33 mouse cellular contexts compared by ENCODE assay signal in genomic region chr1:183099686-183100085, GRCm38 (mm10).
"Had no signal": no experiment of that assay in that cellular context is flagged by ENCODE, and none has a peak within 500 bp of the region (broad histone marks: within the 10 kb centered on the region; RNA-seq: fewer than 3 reads in every experiment).

No protein-coding gene starts in this region.

- H3K9ac ChIP-seq: heart, embryonic 12.5 days; heart, embryonic 13.5 days; heart, embryonic 15.5 days; hindbrain, embryonic 12.5 days; hindbrain, embryonic 13.5 days; hindbrain, embryonic 14.5 days; hindbrain, embryonic 15.5 days; intestine, embryonic 15.5 days; kidney, embryonic 15.5 days had no signal

- H3K27ac ChIP-seq: heart, adult 2 months; heart, embryonic 10.5 days; heart, embryonic 13.5 days; heart, embryonic 15.5 days; hindbrain, embryonic 10.5 days; hindbrain, embryonic 12.5 days; hindbrain, embryonic 13.5 days; hindbrain, embryonic 14.5 days; hindbrain, embryonic 15.5 days; hindbrain, postnatal 0 days; intestine, embryonic 15.5 days; kidney, embryonic 15.5 days; kidney, postnatal 0 days; layer of hippocampus, adult 2 months had no signal

- H3K4me3 ChIP-seq: heart, adult 2 months; heart, embryonic 10.5 days; heart, embryonic 12.5 days; heart, embryonic 13.5 days; heart, embryonic 15.5 days; hindbrain, embryonic 10.5 days; hindbrain, embryonic 12.5 days; hindbrain, embryonic 13.5 days; hindbrain, embryonic 15.5 days; intestine, embryonic 15.5 days; kidney, embryonic 15.5 days; layer of hippocampus, adult 2 months had no signal

- H3K36me3 ChIP-seq: heart, embryonic 12.5 days had no signal

- DNase-seq: heart, adult 2 months; heart, postnatal 10 days; heart, postnatal 36 days; heart, postnatal 4 days; kidney, adult 11 months; kidney, adult 18-20 months; kidney, adult 2 months; kidney, adult 8-10 months; kidney, adult 9 months; kidney, postnatal 10 days; kidney, postnatal 14 days; kidney, postnatal 25 days; kidney, postnatal 36 days; kidney, postnatal 4 days; layer of hippocampus, adult 9-11 months; layer of hippocampus, postnatal 36 days had no signal

- H3K9me3 ChIP-seq: heart, embryonic 10.5 days; heart, embryonic 12.5 days; heart, embryonic 13.5 days; heart, embryonic 15.5 days; hindbrain, embryonic 10.5 days; hindbrain, embryonic 12.5 days; hindbrain, embryonic 13.5 days; hindbrain, embryonic 15.5 days; intestine, embryonic 15.5 days; kidney, embryonic 15.5 days had no signal

- ATAC-seq: hindbrain, embryonic 16.5 days; hindbrain, postnatal 0 days; inflammation-experienced regulatory T-cells, adult 6 months had no signal

- H3K4me2 ChIP-seq: heart, embryonic 11.5 days; heart, embryonic 12.5 days; heart, embryonic 13.5 days; heart, embryonic 15.5 days; hindbrain, embryonic 12.5 days; hindbrain, embryonic 13.5 days; hindbrain, embryonic 14.5 days; hindbrain, embryonic 15.5 days; intestine, embryonic 15.5 days; kidney, embryonic 15.5 days had no signal

- H3K27me3 ChIP-seq: heart, embryonic 12.5 days; heart, embryonic 13.5 days; heart, embryonic 15.5 days; hindbrain, embryonic 12.5 days; hindbrain, embryonic 13.5 days; hindbrain, embryonic 15.5 days; intestine, embryonic 15.5 days; kidney, embryonic 15.5 days had no signal

- H3K4me1 ChIP-seq: intestine, embryonic 15.5 days had no signal
